Mouse (Mus musculus): ENCODE results near the gene Dvl2. TPM values are rescaled to one million over a fixed set of nuclear protein-coding genes. Genes with fewer than 3 reads are reported as not detected.

Dvl2 gene
- polyA plus RNA-seq, 1 experiment from 2014 or later: 6.4 TPM

GRCm38 (mm10) chr11:69966006-69966859 lies 34.2 kb upstream of the Dvl2 start:
- Histone ChIP-seq H3K27me3 (peaks cover 74% of the 10 kb centered on the region), H3K4me2 (peak overlapping the region; percentile 68), H3K27ac (no peak overlapping the region), H3K4me1 (replicated peaks) (peaks cover 29% of the 10 kb centered on the region), H3K9me3 (replicated peaks) (no peaks in the 10 kb centered on the region), H3K9ac (0 out of 2 replicates have a peak overlapping the region, but pooled peaks have one; percentile 15), H3K36me3 (peaks cover 27% of the 10 kb centered on the region), H3K4me3 (replicated peaks) (peak overlapping the region; percentile 47)
- DNase-seq (no peak), ATAC-seq (ENCODE audit: low read depth) (peak; percentile 63)
- 2% methylated on average over 59 of the region's 59 CpGs for WGBS (ENCODE audit: insufficient replicate concordance)

GRCm38 (mm10) chr11:69966860-69967517 lies 33.4 kb upstream of the Dvl2 start:
- Histone ChIP-seq H3K36me3 (peaks cover 32% of the 10 kb centered on the region), H3K4me1 (replicated peaks) (peaks cover 29% of the 10 kb centered on the region), H3K4me2 (peak overlapping the region; percentile 68), H3K9ac (0 out of 2 replicates have a peak overlapping the region, but pooled peaks have one; percentile 15), H3K27me3 (peaks cover 67% of the 10 kb centered on the region), H3K4me3 (replicated peaks) (peak overlapping the region; percentile 47), H3K27ac (no peak overlapping the region), H3K9me3 (replicated peaks) (no peaks in the 10 kb centered on the region)
- ATAC-seq (ENCODE audit: low read depth) (0 out of 2 replicates have a peak, but pooled peaks have one; percentile 4), DNase-seq (no peak)
- WGBS (ENCODE audit: insufficient replicate concordance): 28% methylated on average over 17 of the region's 17 CpGs

GRCm38 (mm10) chr11:69968793-69969192 lies 31.6 kb upstream of the Dvl2 start:
- H3K36me3 ChIP-seq: peaks cover 50% of the 10 kb centered on the region
- no peak overlapping the region for H3K4me2 ChIP-seq
- peaks cover 48% of the 10 kb centered on the region for H3K27me3 ChIP-seq
- H3K9me3 ChIP-seq (replicated peaks): no peaks in the 10 kb centered on the region
- no peak overlapping the region for H3K27ac ChIP-seq
- no peak for ATAC-seq (ENCODE audit: low read depth)
- H3K4me1 ChIP-seq (replicated peaks): peaks cover 29% of the 10 kb centered on the region
- DNase-seq: no peak
- H3K4me3 ChIP-seq (replicated peaks): no peak overlapping the region
- 67% methylated on average over 4 of the region's 4 CpGs for WGBS (ENCODE audit: insufficient replicate concordance)
- no peak overlapping the region for H3K9ac ChIP-seq

GRCm38 (mm10) chr11:69970222-69970621 lies 30.2 kb upstream of the Dvl2 start:
- H3K36me3 ChIP-seq: peaks cover 64% of the 10 kb centered on the region
- H3K4me2 ChIP-seq: no peak overlapping the region
- DNase-seq: no peak

GRCm38 (mm10) chr11:69970775-69971174 lies 29.6 kb upstream of the Dvl2 start:
- Histone ChIP-seq H3K4me3 (replicated peaks) (no peak overlapping the region), H3K9me3 (replicated peaks) (no peaks in the 10 kb centered on the region), H3K27me3 (peaks cover 29% of the 10 kb centered on the region), H3K9ac (no peak overlapping the region), H3K27ac (no peak overlapping the region), H3K36me3 (peaks cover 66% of the 10 kb centered on the region), H3K4me2 (no peak overlapping the region), H3K4me1 (replicated peaks) (peaks cover 21% of the 10 kb centered on the region)
- ATAC-seq (ENCODE audit: low read depth): no peak
- 57% methylated on average over 3 of the region's 3 CpGs for WGBS (ENCODE audit: insufficient replicate concordance)
- no peak for DNase-seq

More at GRCm38 (mm10) chr11:69970222-69970621, 30.2 kb upstream of the Dvl2 start:
- H3K27me3 ChIP-seq: peaks cover 34% of the 10 kb centered on the region
- ATAC-seq (ENCODE audit: low read depth): no peak
- no peak overlapping the region for H3K9ac ChIP-seq
- H3K4me1 ChIP-seq (replicated peaks): peaks cover 26% of the 10 kb centered on the region
- H3K4me3 ChIP-seq (replicated peaks): no peak overlapping the region
- no peaks in the 10 kb centered on the region for H3K9me3 ChIP-seq (replicated peaks)
- no peak overlapping the region for H3K27ac ChIP-seq
- WGBS (ENCODE audit: insufficient replicate concordance): 74% methylated on average over 6 of the region's 6 CpGs

GRCm38 (mm10) chr11:69974907-69975306 lies 25.5 kb upstream of the Dvl2 start:
- Histone ChIP-seq H3K4me3 (replicated peaks) (no peak overlapping the region), H3K9ac (no peak overlapping the region), H3K4me2 (no peak overlapping the region), H3K27ac (no peak overlapping the region), H3K27me3 (no peaks in the 10 kb centered on the region), H3K9me3 (replicated peaks) (no peaks in the 10 kb centered on the region), H3K36me3 (peaks cover 71% of the 10 kb centered on the region), H3K4me1 (replicated peaks) (peaks cover 12% of the 10 kb centered on the region)
- DNase-seq: no peak
- no peak for ATAC-seq (ENCODE audit: low read depth)
- WGBS (ENCODE audit: insufficient replicate concordance): 78% methylated on average over 2 of the region's 2 CpGs

GRCm38 (mm10) chr11:69976271-69976670 lies 24.1 kb upstream of the Dvl2 start:
- no peak overlapping the region for H3K27ac ChIP-seq
- H3K27me3 ChIP-seq: no peaks in the 10 kb centered on the region
- DNase-seq (no peak), ATAC-seq (ENCODE audit: low read depth) (no peak)
- WGBS (ENCODE audit: insufficient replicate concordance): 61% methylated on average over 4 of the region's 4 CpGs
- H3K4me2 ChIP-seq: no peak overlapping the region
- peaks cover 12% of the 10 kb centered on the region for H3K4me1 ChIP-seq (replicated peaks)
- no peak overlapping the region for H3K4me3 ChIP-seq (replicated peaks)
- no peak overlapping the region for H3K9ac ChIP-seq
- peaks cover 62% of the 10 kb centered on the region for H3K36me3 ChIP-seq
- no peaks in the 10 kb centered on the region for H3K9me3 ChIP-seq (replicated peaks)

GRCm38 (mm10) chr11:69979827-69980195 lies 20.6 kb upstream of the Dvl2 start:
- peaks cover 36% of the 10 kb centered on the region for H3K4me1 ChIP-seq (replicated peaks)
- no peaks in the 10 kb centered on the region for H3K9me3 ChIP-seq (replicated peaks)
- peak overlapping the region; percentile 98 for H3K27ac ChIP-seq
- peak overlapping the region; percentile 95 for H3K4me2 ChIP-seq
- H3K27me3 ChIP-seq: no peaks in the 10 kb centered on the region
- ATAC-seq (ENCODE audit: low read depth) (peak; percentile 30), DNase-seq (no peak)
- WGBS (ENCODE audit: insufficient replicate concordance): 1% methylated on average over 16 of the region's 16 CpGs
- H3K36me3 ChIP-seq: peaks cover 48% of the 10 kb centered on the region
- H3K4me3 ChIP-seq (replicated peaks): peak overlapping the region; percentile 99
- peak overlapping the region; percentile 99 for H3K9ac ChIP-seq

GRCm38 (mm10) chr11:69980196-69981140 lies 19.9 kb upstream of the Dvl2 start:
- Histone ChIP-seq H3K9ac (peak overlapping the region; percentile 99), H3K4me1 (replicated peaks) (peaks cover 36% of the 10 kb centered on the region), H3K36me3 (peaks cover 49% of the 10 kb centered on the region), H3K4me2 (peak overlapping the region; percentile 95), H3K9me3 (replicated peaks) (no peaks in the 10 kb centered on the region), H3K27me3 (no peaks in the 10 kb centered on the region), H3K4me3 (replicated peaks) (peak overlapping the region; percentile 99), H3K27ac (peak overlapping the region; percentile 98)
- DNase-seq (peak; percentile 98), ATAC-seq (ENCODE audit: low read depth) (peak; percentile 90)
- WGBS (ENCODE audit: insufficient replicate concordance): 1% methylated on average over 44 of the region's 60 CpGs

GRCm38 (mm10) chr11:69981141-69981762 lies 19.1 kb upstream of the Dvl2 start, which contains the start of gene Ctdnep1:
Gene Ctdnep1, plus strand, starts transcription at chr11:69981156.
- H3K36me3 ChIP-seq: peaks cover 55% of the 10 kb centered on the region

More at GRCm38 (mm10) chr11:69981141-69981762, 19.1 kb upstream of the Dvl2 start, which contains the start of gene Ctdnep1:
- ATAC-seq (ENCODE audit: low read depth): 0 out of 2 replicates have a peak, but pooled peaks have one; percentile 1
- Histone ChIP-seq H3K4me2 (peak within 1 kb of the TSS; percentile 95), H3K27ac (peak within 1 kb of the TSS; percentile 98), H3K9me3 (replicated peaks) (no peaks in the 10 kb centered on the region), H3K4me3 (replicated peaks) (peak within 1 kb of the TSS; percentile 99), H3K4me1 (replicated peaks) (peaks cover 36% of the 10 kb centered on the region), H3K27me3 (no peaks in the 10 kb centered on the region), H3K9ac (peak within 1 kb of the TSS; percentile 99)
- no peak for DNase-seq
- WGBS (ENCODE audit: insufficient replicate concordance): under 1% methylated on average over 43 of the region's 43 CpGs
